Mouse (Mus musculus) kidney, postnatal 10 days (tissue): ENCODE measurements around the gene Fam76a.
"Not testable (repeated sequence)": the region's sequence is repeated elsewhere in the genome, so short reads cannot be mapped to it uniquely, and the experiment has no call there.

ENCODE experiments used
- DNase-seq: peaks from one replicate; pipeline ENCODE4 v3.0.0; 2021; ENCODE audit warnings: mixed read lengths

Gene Fam76a

DNA sequence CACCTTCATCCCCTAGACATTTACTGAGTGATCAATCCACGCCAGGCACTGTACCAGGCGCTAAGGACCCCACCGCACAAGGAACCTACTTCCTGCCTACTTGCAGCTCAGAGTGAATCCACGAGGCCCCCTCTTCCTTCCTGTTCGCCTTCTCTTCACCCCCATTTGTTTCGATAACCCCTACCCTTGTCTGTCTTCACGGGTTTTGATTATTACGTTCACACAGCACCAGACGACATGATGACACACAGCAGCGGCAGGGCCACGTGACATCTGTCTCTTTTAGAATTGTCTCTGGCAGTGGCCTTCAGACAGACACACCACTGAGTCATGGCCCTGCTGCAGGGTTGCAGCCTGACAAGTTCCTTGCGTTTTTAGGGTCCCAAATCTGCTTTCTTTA is 21.7 kb upstream of the Fam76a start:
- DNase-seq, result no peak

GRCm38 (mm10) chr4:132943088-132943487 is 20.7 kb upstream of the Fam76a start:
- no peak for DNase-seq

GRCm38 (mm10) chr4:132941012-132941729 is 18.8 kb upstream of the Fam76a start:
- DNase-seq, result no peak

DNA sequence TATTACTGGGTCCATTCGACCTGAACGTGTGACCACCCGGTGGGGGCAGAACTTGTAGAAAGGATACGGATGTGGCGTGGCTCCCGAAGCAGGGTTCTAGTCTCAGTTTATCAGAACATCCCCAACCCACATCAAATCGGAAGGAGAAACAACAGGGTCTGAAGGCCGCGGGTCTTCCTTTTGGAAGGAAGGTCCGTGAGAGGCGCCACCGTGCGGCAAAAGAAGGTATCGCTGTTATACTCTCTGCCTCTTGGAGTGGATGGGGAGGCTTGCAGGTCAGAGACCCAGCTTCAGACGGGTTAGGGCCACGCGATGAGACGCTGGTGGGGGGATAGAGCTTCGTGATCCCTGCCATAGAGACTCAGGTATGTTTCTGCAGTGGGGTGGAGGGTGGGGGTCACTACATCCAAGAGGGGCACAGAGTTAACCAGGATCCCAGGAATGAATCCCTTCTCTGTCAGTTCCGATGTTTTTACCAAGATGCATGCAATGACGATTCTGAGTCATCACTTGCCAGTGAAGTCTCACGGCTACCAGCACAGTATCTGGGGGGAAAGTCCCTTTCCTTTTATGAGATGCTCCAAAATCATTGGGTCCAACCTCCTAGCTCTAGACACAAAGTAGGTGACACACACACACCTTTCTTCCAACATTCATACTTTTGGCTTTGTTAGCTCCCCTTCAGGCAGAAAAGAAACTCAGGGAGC is 17.2 kb upstream of the Fam76a start:
- peak; percentile 86 for DNase-seq

- peak; percentile 35 for DNase-seq
Measured at GRCm38 (mm10) chr4:132938181-132938941, 16.0 kb upstream of the Fam76a start.

GRCm38 (mm10) chr4:132934639-132935038 is 12.3 kb upstream of the Fam76a start:
- DNase-seq, result peak; percentile 33

DNA sequence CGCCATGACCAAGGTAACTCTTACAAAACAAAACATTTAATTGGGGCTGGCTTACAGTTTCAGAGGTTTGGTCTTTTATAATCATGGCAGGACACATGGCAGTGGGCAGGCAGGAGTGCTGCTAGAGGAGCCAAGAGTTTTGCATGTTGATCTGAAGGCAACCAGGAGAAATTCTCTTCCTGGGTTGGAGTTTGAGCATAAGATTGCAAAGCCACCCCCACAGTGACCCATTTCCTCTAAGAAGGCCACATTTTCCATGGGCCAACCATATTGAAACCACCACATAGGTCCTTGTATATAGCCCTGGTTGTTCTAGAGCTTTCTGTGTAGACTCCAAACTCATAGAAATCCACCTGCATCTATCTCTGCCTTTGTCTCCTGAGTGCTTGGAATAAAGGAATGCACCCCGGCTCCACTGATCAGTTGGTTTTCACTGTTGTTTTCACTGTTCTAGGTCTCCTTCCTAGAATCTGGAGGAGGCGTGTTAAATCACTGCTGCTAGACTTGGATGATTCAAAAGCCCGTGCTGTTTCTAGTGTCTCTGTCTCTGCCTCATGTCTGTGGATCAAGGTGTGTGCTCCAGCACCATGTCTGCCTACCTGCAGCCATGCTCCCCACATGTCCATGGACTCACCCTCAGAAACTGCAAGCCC is 10.5 kb upstream of the Fam76a start:
- no peak for DNase-seq

GRCm38 (mm10) chr4:132930784-132931183 is 8.4 kb upstream of the Fam76a start:
- DNase-seq, result peak; percentile 73

DNA sequence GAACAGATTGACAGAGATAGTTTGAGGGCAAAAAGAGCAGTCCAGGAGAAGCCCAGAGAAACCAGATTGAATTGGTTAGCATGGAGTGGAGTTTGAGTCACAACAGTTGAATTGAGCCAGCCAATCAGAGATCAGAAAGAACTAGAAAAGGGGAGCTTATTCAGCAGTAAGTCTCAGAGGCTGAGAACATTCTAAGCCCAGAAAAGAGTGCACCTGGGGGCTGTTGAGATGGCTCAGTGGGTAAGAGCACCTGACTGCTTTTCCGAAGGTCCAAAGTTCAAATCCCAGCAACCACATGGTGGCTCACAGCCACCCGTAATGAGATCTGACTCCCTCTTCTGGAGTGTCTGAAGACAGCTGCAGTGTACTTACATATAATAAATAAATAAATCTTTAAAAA is 4.2 kb upstream of the Fam76a start:
- not testable (repeated sequence) for DNase-seq

- no peak for DNase-seq
Measured at GRCm38 (mm10) chr4:132922061-132922530, 262 bp downstream of the Fam76a start.

DNA sequence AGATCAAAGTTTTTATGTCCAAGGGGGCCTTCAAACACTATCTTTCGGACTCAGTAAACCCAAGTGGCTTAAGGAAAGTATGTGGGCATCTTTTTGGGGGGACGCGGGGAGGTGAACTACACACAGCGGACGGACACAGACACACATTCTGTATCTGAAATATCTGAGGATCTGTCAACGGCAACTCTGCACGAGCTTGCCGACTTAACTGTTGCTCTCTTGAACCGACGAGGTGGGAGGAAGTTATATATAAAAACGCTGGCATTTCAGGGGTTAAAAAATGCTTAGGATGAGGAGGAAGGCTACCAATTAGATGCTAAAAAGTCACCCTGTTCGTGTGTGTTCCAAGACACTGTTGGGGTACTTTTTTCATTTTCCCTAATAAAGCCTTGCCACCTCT is 870 bp downstream of the Fam76a start:
- no peak for DNase-seq

- no peak for DNase-seq
Measured at GRCm38 (mm10) chr4:132920171-132920570, 2.2 kb downstream of the Fam76a start.

GRCm38 (mm10) chr4:132918493-132918892 is 3.9 kb downstream of the Fam76a start:
- not testable (repeated sequence) for DNase-seq

DNA sequence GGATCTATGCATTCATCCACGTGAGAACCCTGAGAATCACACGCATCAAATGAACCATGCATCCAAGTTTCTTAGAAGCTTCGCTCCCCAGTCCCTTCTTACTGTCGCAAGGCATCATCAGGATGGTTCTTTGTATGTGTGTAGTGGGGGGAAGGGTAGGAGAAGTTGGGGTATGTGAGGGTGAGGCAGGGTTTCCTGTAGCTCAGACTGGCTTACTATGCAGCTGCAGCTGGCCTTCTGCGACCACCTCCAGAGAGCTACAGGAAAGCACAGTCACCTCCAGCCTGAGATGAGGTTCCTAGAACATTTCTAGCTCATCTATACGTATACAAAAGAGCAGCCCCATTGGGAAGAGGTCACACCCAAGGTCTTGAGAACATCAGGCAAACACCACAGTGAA is 10.2 kb downstream of the Fam76a start:
- DNase-seq, result no peak

DNA sequence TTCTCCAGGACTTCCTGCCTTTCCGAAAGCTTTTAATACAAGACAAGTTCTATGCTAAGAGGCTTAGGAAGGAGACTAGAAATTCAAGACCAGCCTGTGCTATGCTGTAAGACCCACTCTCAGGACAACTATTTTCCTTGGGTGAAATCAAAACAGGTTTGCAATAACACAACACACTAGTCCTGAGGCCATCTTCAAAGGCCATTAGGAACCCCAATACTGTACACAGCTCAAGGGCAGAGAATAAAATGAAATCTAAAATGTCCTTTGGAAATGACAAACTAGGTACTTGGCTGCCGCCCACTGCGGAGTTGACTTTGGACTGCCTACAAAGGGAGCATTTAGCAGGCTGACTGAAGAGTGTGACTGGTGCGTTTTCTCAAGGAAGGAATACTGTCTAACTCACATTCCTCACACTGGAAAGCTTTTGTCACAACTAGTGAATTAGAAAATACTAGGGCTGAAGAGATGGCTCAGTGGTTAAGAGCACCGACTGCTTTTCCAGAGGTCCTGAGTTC is 16.5 kb downstream of the Fam76a start:
- DNase-seq, result peak; percentile 64

- DNase-seq, result peak; percentile 68
Measured at GRCm38 (mm10) chr4:132904765-132905309, 17.5 kb downstream of the Fam76a start.

- no peak for DNase-seq
Measured at GRCm38 (mm10) chr4:132904071-132904470, 18.3 kb downstream of the Fam76a start.

DNA sequence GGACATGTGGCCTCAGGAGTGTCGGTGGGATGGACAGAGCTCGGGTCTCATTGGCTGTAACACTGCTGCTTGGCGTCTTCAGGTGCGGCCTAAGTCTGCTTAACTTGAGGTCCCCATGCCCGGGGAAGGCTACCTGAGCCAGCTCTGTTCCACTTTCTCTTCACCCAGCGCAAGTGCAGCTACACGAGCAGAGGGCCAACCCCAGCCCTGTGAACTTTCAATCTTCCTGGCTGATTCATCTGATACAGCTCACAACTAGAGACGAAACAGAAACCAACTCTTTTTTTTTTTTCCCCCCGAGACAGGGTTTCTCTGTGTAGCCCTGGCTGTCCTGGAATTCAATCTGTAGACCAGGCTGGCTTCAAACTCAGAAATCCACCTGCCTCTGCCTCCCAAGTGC is 24.2 kb downstream of the Fam76a start:
- DNase-seq, result no peak

DNA sequence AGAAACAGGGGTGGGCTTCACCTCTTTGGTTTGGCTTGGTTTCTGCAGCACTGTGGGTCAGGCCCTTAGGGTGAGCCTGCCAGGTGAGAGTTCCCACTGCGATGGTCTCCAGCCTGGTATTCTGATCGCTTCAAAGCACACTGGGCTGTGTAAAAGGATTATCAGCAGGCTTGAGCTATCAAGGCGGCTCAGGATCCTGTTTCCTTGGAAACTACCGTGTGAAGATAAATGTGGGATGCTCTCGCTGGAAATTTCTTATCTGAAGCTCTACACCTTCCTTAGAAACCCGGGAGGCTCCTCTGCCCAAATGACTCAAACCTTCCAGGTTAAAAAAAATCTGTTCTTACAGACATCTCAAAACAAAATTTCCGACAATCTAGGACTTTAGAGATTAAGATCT is 28.0 kb downstream of the Fam76a start:
- DNase-seq, result no peak

DNA sequence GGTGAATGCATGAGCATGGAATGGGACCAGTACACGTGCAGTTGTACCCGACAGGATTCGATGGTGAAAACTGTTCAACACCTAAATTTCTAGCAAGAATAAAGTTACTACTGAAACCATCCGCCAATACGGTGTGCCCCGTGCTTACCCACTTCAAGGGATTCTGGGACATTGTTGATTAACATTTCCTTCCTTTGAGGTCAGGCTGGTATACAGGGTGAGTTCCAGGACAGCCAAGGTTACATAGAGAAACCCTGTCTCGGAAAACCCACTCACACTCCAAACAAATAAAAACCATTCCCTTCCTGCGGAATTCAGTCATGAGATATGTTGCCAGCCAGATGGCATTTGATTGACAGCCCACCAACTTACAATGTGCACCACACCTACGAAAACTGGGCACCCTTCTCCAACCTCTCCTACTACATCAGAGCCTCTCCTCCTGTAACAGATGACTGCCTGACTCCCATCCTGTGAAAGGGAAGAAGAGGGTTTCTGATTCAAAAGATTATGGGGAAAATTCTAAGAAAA is 37.4 kb downstream of the Fam76a start:
- no peak for DNase-seq

- DNase-seq, result peak; percentile 95
Measured at GRCm38 (mm10) chr4:132884064-132884843, 38.1 kb downstream of the Fam76a start, which contains the start of gene Stx12. Gene Stx12, minus strand, starts transcription at chr4:132884509.
